Comparison of ENCODE assay signal across 26 mouse cellular contexts in the genomic region with DNA sequence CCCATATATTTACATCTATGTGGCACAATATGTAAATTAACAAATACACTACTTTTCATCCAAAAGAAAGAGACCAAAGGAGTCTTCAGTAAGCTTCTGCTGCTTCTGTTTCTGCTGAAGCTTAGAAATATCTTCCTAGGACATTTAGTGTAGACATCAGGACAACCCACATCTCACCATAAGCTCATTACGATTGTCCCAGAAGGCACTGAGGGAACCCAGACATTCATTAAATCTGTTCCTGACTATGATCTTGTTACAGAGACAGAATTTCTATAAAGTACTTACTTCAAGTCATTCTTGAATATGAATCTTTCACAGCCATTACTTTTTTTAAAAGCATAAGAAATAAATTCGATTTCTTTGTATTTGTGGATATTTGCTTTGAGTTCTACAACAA. TPM values are rescaled to one million over a fixed set of nuclear protein-coding genes. Genes with fewer than 3 reads are reported as not detected.
"Had no signal": no experiment of that assay in that cellular context is flagged by ENCODE, and none has a peak within 500 bp of the region (broad histone marks: within the 10 kb centered on the region; RNA-seq: fewer than 3 reads in every experiment).

No protein-coding gene starts in this region.

- H3K9ac ChIP-seq: limb, embryonic 13.5 days; liver, embryonic 12.5 days; liver, embryonic 15.5 days; lung, embryonic 15.5 days; midbrain, embryonic 13.5 days; neural tube, embryonic 13.5 days; stomach, embryonic 15.5 days had no signal

- H3K4me1 ChIP-seq: limb, embryonic 10.5 days; limb, embryonic 13.5 days; liver, embryonic 12.5 days; liver, embryonic 15.5 days; lung, embryonic 15.5 days; megakaryocyte, embryonic 14.5 days; midbrain, embryonic 10.5 days; midbrain, embryonic 13.5 days; neural tube, embryonic 13.5 days; stomach, embryonic 15.5 days had no signal

- H3K36me3 ChIP-seq: limb, embryonic 10.5 days; limb, embryonic 13.5 days; liver, embryonic 12.5 days; liver, embryonic 15.5 days; lung, embryonic 15.5 days; midbrain, embryonic 10.5 days; midbrain, embryonic 13.5 days; neural tube, embryonic 13.5 days; stomach, embryonic 15.5 days had no signal

- H3K9me3 ChIP-seq: limb, embryonic 10.5 days; limb, embryonic 13.5 days; liver, embryonic 12.5 days; liver, embryonic 15.5 days; lung, embryonic 15.5 days; megakaryocyte, embryonic 14.5 days; midbrain, embryonic 10.5 days; midbrain, embryonic 13.5 days; neural tube, embryonic 13.5 days; stomach, embryonic 15.5 days had no signal

- ATAC-seq: intestine, postnatal 0 days; liver, embryonic 12.5 days; midbrain, embryonic 13.5 days; midbrain, embryonic 16.5 days had no signal

- H3K4me2 ChIP-seq: limb, embryonic 13.5 days; liver, embryonic 12.5 days; liver, embryonic 15.5 days; lung, embryonic 15.5 days; midbrain, embryonic 13.5 days; neural tube, embryonic 13.5 days; stomach, embryonic 15.5 days had no signal

- DNase-seq: kidney, adult 2 months; kidney, postnatal 36 days; liver; lung, adult 18-20 months; lung, postnatal 10 days; lung, postnatal 36 days; retina, postnatal 1 day; right cerebral cortex, postnatal 25 days; spleen, adult 18-20 months; thymus, postnatal 25 days had no signal

- H3K27me3 ChIP-seq: limb, embryonic 13.5 days; liver, embryonic 12.5 days; liver, embryonic 15.5 days; lung, embryonic 15.5 days; megakaryocyte, embryonic 14.5 days; midbrain, embryonic 13.5 days; neural tube, embryonic 13.5 days; stomach, embryonic 15.5 days had no signal

- H3K4me3 ChIP-seq: limb, embryonic 10.5 days; limb, embryonic 13.5 days; liver, embryonic 12.5 days; liver, embryonic 15.5 days; lung, embryonic 15.5 days; megakaryocyte, embryonic 14.5 days; midbrain, embryonic 10.5 days; midbrain, embryonic 13.5 days; myocyte; neural tube, embryonic 13.5 days; stomach, embryonic 15.5 days had no signal

- H3K27ac ChIP-seq: kidney, postnatal 0 days; limb, embryonic 10.5 days; limb, embryonic 13.5 days; liver, embryonic 12.5 days; liver, embryonic 15.5 days; lung, embryonic 15.5 days; midbrain, embryonic 10.5 days; midbrain, embryonic 13.5 days; neural tube, embryonic 13.5 days; stomach, embryonic 15.5 days had no signal

RNA-seq across cellular contexts. Expression of a gene that starts 41.4 kb away (rescaled TPM):
- total RNA-seq: monocyte, adult 5-6 weeks; neutrophil, adult 5-6 weeks had no signal
- polyA plus RNA-seq: myocyte had no signal
